Mouse (Mus musculus): Measurements from ENCODE around the gene Tmem108. TPM values are rescaled to one million over a fixed set of nuclear protein-coding genes. Genes with fewer than 3 reads are reported as not detected.

Tmem108 gene
- polyA plus RNA-seq (2012; rRNA removed; ENCODE audit: low replicate concordance), result 0.64 and 1.3 TPM in 2 replicates

GRCm38 (mm10) chr9:103761647-103762084 is at the start of gene Tmem108:
Tmem108 (minus strand) TSS chr9:103761837.

GRCm38 (mm10) chr9:103480044-103480576 is 281.5 kb downstream of the Tmem108 start, which contains the start of gene Bfsp2:
Bfsp2 (minus strand) TSS chr9:103480420.

Other genes starting within 250 kb of the Tmem108 start
- 1.0 and 4.1 TPM in 2 replicates for gene Nphp3, start 240.7 kb upstream of the Tmem108 start, polyA plus RNA-seq (2012; rRNA removed; ENCODE audit: low replicate concordance)